Mouse (Mus musculus): Measurements from ENCODE around the gene Cyp2c70. TPM values are rescaled to one million over a fixed set of nuclear protein-coding genes. Genes with fewer than 3 reads are reported as not detected.
"Not testable (repeated sequence)": the region's sequence is repeated elsewhere in the genome, so short reads cannot be mapped to it uniquely, and the experiment has no call there.

Gene Cyp2c70
- not detected in 2 replicates for polyA plus RNA-seq (2014; fragmentation: Nextera tagmentation; extraction: Ambion mirVana)

DNA sequence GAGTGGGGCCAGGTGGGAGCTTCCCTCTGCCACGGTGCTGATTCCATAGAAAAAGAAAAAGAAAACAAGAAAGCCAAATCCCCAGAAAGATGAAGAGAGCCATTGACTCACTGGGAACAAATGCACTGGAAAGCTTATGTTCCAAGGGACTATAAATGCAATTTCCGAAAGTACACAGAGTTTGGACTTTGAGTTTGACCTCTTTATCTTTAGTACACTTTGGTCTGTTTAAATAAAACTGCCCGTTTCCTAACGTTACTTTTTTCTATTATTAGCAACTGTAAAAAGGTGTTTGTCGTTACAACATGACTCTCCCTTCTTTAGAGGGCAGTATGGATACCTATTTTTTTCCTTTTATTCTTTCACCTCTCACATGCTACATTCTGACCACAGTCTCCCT lies at the start of gene Cyp2c70:
TSS of gene Cyp2c70 (minus strand) at position 174 of the 400 bp plus-strand sequence.
- no peaks in the 10 kb centered on the region for H3K36me3 ChIP-seq (replicated peaks; ENCODE audit: control insufficient read depth, insufficient read depth)
- no peaks in the 10 kb centered on the region for H3K4me1 ChIP-seq (replicated peaks; ENCODE audit: control insufficient read depth, insufficient read depth, low read length)
- DNase-seq (ENCODE audit: low spot score) (no peak), ATAC-seq (ENCODE audit: low FRiP score) (no peak)
- H3K27me3 ChIP-seq (ENCODE audit: control insufficient read depth, insufficient read depth, low read length), result no peaks in the 10 kb centered on the region
- 86% methylated on average over 5 of the region's 5 CpGs for WGBS
- no peak within 1 kb of the TSS for H3K4me3 ChIP-seq (replicated peaks; ENCODE audit: low read length)
- no peak within 1 kb of the TSS for H3K9ac ChIP-seq
- no peak within 1 kb of the TSS for H3K4me2 ChIP-seq (replicated peaks)
- H3K9me3 ChIP-seq (ENCODE audit: control insufficient read depth, low read length), result no peaks in the 10 kb centered on the region
- H3K27ac ChIP-seq, result no peak within 1 kb of the TSS

DNA sequence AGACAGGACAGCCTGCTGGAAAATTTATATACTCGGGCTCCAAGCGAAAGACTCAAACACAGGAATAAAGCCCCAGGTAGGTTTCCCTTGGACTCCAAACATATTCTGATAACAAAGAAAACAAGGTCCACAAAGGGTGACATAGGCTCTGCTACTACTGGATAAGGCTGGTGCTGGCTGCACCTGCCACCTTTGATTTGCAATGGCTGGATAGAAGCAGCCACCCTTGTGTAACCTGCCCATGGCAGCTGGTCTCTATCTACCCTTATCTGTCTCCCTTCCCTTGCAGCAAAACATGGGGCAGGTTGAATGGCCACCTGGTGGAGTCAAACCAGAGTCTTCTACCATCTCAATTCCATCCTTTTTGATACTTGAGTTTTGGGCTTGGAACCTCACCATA lies 45.4 kb upstream of the Cyp2c70 start:
- no peak for ATAC-seq (ENCODE audit: low FRiP score)
- WGBS, result 95% methylated on average over 2 of the region's 2 CpGs
- no peaks in the 10 kb centered on the region for H3K9me3 ChIP-seq (ENCODE audit: control insufficient read depth, low read length)

DNA sequence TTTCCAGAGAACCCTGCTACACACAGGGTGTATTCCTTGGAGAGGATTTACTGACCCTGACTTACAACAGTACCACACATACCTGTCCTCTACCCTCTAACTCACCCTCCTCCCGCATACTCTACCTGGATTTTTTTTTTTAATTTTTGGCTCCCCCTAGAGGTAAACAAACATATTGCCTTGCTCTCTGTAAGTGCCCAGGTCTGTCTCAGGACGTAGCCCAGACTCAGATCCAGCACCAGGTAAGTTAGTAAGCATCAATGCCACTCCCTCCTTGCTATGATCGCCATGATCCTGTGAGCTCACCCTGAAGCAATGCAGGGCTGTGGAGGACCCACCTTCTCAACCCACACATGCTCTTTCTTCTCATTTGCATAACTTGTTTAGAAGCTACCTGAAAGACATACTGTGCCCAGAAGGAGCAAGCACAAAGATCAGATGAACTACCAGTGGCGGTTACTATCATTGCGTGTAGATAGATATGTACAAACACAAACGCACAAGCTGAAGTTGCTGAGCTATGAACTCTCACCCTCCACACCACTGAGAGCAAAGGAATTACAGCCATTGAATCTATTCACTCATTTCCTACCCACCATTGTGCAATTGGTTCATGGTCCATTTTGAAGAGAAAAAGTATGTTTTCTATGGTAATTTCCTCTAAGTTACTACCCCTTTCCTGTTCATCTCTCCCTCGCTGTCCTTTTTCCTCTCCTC lies 44.9 kb upstream of the Cyp2c70 start:
- WGBS, result 72% methylated on average over 7 of the region's 7 CpGs

More for the DNA sequence above, 45.4 kb upstream of the Cyp2c70 start:
- Histone ChIP-seq H3K9ac (no peak overlapping the region), H3K36me3 (replicated peaks; ENCODE audit: control insufficient read depth, insufficient read depth) (no peaks in the 10 kb centered on the region), H3K27me3 (ENCODE audit: control insufficient read depth, insufficient read depth, low read length) (no peaks in the 10 kb centered on the region), H3K4me1 (replicated peaks; ENCODE audit: control insufficient read depth, insufficient read depth, low read length) (no peaks in the 10 kb centered on the region), H3K4me2 (replicated peaks) (no peak overlapping the region), H3K27ac (no peak overlapping the region), H3K4me3 (replicated peaks; ENCODE audit: low read length) (no peak overlapping the region)
- DNase-seq (ENCODE audit: low spot score), result no peak

DNA sequence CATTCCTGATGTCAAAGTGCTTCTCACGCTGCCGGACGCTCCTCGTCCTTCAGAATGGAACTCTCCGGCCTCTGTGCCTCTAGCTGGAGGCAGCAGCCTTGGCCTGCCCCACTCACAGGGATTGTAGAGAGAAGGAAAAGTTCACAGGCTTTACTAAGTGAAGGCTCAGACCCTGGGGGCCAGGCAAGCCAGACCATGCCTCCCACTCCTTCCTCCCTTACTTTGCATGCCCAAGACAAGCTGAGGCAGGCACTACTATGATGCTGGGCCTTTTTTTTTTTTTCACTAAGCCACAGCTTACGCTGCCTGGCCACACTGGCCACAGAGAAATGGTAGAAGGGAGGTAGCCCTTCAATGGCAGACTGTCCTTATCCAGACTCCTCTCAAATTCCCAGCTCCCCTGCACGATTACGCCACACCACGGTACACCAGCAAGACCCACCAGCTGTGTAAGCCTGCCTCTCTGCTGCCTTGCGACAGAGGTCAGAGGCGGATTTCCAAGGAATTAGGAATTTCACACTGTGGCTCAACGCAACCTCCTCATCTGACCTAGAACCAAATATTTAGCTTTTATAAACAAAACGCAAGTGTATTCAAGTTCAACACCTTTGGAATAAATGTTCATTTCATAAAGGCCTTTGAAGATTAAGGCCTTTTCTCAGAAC lies 44.1 kb upstream of the Cyp2c70 start:
- H3K9me3 ChIP-seq (ENCODE audit: control insufficient read depth, low read length), result no peaks in the 10 kb centered on the region
- H3K27ac ChIP-seq, result no peak overlapping the region
- no peak overlapping the region for H3K4me2 ChIP-seq (replicated peaks)
- ATAC-seq (ENCODE audit: low FRiP score) (no peak), DNase-seq (ENCODE audit: low spot score) (no peak)
- H3K36me3 ChIP-seq (replicated peaks; ENCODE audit: control insufficient read depth, insufficient read depth), result no peaks in the 10 kb centered on the region
- no peaks in the 10 kb centered on the region for H3K27me3 ChIP-seq (ENCODE audit: control insufficient read depth, insufficient read depth, low read length)
- no peak overlapping the region for H3K4me3 ChIP-seq (replicated peaks; ENCODE audit: low read length)
- no peaks in the 10 kb centered on the region for H3K4me1 ChIP-seq (replicated peaks; ENCODE audit: control insufficient read depth, insufficient read depth, low read length)
- 87% methylated on average over 13 of the region's 13 CpGs for WGBS
- no peak overlapping the region for H3K9ac ChIP-seq

More for the DNA sequence above, 44.9 kb upstream of the Cyp2c70 start:
- DNase-seq (ENCODE audit: low spot score) (no peak), ATAC-seq (ENCODE audit: low FRiP score) (0 out of 2 replicates have a peak, but pooled peaks have one; percentile 27)
- Histone ChIP-seq H3K36me3 (replicated peaks; ENCODE audit: control insufficient read depth, insufficient read depth) (no peaks in the 10 kb centered on the region), H3K4me3 (replicated peaks; ENCODE audit: low read length) (no peak overlapping the region), H3K9ac (no peak overlapping the region), H3K27me3 (ENCODE audit: control insufficient read depth, insufficient read depth, low read length) (no peaks in the 10 kb centered on the region), H3K9me3 (ENCODE audit: control insufficient read depth, low read length) (no peaks in the 10 kb centered on the region), H3K27ac (no peak overlapping the region), H3K4me1 (replicated peaks; ENCODE audit: control insufficient read depth, insufficient read depth, low read length) (no peaks in the 10 kb centered on the region), H3K4me2 (replicated peaks) (no peak overlapping the region)

DNA sequence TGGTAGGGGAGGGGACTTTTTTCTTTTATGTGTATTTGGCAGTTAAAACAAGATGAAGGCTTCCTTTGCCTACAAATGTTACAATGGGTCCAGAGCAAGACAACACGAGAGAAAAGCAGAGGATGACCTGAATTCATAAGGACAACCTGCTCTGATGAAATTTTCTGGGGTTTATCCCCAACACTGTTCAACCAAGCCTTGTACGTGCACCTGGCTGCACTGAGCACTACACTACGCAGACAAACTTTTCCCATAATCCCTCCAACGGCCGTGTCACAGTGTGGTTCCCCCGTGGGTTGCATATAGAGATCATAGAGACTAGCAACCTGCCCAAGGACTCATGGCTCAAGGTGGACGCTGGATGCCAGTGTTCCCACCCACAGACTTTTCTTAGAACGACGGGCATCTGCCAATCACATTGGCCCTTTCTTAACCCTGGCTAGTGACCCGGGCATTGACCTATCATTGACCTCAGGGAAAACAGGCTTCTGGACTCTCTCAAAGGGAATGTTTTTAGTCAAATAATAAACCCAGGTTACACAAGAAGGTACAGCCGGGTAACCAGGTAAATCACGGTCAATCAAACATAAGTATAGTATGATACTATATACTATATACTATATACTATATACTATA lies 39.5 kb upstream of the Cyp2c70 start:
- ATAC-seq (ENCODE audit: low FRiP score) (no peak), DNase-seq (ENCODE audit: low spot score) (no peak)
- Histone ChIP-seq H3K4me2 (replicated peaks) (no peak overlapping the region), H3K9me3 (ENCODE audit: control insufficient read depth, low read length) (no peaks in the 10 kb centered on the region), H3K27me3 (ENCODE audit: control insufficient read depth, insufficient read depth, low read length) (no peaks in the 10 kb centered on the region), H3K27ac (no peak overlapping the region), H3K4me1 (replicated peaks; ENCODE audit: control insufficient read depth, insufficient read depth, low read length) (no peaks in the 10 kb centered on the region), H3K9ac (no peak overlapping the region), H3K36me3 (replicated peaks; ENCODE audit: control insufficient read depth, insufficient read depth) (no peaks in the 10 kb centered on the region), H3K4me3 (replicated peaks; ENCODE audit: low read length) (no peak overlapping the region)
- 91% methylated on average over 12 of the region's 12 CpGs for WGBS

DNA sequence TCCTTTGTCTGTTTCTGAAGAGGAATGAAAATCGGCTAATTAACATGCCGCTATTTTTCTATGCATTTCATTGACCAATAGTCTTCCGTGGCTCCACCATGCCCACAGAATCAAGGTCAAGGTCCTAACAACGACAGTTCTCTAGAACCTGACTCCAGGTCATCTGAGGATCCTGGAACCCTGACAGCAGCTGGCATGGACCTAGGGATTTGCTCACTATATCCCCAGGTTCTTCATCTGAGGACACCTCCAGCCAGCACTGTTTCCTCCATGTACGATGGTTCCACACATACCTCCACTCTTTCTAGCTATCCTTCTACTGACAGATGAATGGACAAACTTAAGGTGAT lies 38.6 kb upstream of the Cyp2c70 start:
- no peaks in the 10 kb centered on the region for H3K27me3 ChIP-seq (ENCODE audit: control insufficient read depth, insufficient read depth, low read length)
- no peak overlapping the region for H3K9ac ChIP-seq
- ATAC-seq (ENCODE audit: low FRiP score) (no peak), DNase-seq (ENCODE audit: low spot score) (no peak)
- 72% methylated on average over 5 of the region's 5 CpGs for WGBS
- no peaks in the 10 kb centered on the region for H3K9me3 ChIP-seq (ENCODE audit: control insufficient read depth, low read length)
- no peaks in the 10 kb centered on the region for H3K36me3 ChIP-seq (replicated peaks; ENCODE audit: control insufficient read depth, insufficient read depth)
- no peak overlapping the region for H3K4me3 ChIP-seq (replicated peaks; ENCODE audit: low read length)
- no peak overlapping the region for H3K4me2 ChIP-seq (replicated peaks)
- no peaks in the 10 kb centered on the region for H3K4me1 ChIP-seq (replicated peaks; ENCODE audit: control insufficient read depth, insufficient read depth, low read length)
- H3K27ac ChIP-seq, result no peak overlapping the region

DNA sequence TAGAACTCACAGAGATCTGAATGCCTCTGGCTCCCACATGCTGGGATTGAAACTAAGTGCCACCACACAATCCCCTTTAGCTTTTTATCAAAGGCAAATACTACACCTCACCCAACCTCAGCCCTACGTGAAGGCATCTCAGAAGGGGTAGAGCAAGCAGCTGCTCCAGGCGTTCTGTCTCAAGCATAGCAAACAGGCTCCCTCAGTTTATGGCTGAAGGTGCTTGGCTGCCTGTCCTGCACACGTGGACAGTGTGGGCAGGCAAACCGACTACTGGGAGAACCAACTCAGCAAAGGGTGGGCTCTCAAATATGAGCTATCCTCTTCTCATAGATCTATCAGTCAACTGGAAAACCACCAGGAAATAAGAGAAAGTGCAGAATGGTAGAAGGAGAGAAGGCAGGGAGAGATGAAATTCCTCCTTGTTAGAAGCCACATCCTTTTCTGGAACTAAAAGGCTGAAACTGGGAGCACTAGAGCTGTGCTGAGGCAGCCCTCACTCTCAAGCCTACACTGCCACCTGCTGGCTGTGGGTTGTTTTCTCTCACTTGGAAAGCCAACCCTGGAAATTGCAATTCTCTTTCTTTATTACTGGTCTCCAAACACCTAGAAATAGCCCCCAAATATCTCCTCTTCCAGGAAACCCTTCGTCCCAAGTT lies 38.1 kb upstream of the Cyp2c70 start:
- Histone ChIP-seq H3K27me3 (ENCODE audit: control insufficient read depth, insufficient read depth, low read length) (no peaks in the 10 kb centered on the region), H3K36me3 (replicated peaks; ENCODE audit: control insufficient read depth, insufficient read depth) (no peaks in the 10 kb centered on the region), H3K4me3 (replicated peaks; ENCODE audit: low read length) (no peak overlapping the region), H3K9ac (no peak overlapping the region), H3K4me1 (replicated peaks; ENCODE audit: control insufficient read depth, insufficient read depth, low read length) (no peaks in the 10 kb centered on the region), H3K9me3 (ENCODE audit: control insufficient read depth, low read length) (no peaks in the 10 kb centered on the region), H3K27ac (no peak overlapping the region), H3K4me2 (replicated peaks) (no peak overlapping the region)
- DNase-seq (ENCODE audit: low spot score) (peak; percentile 88), ATAC-seq (ENCODE audit: low FRiP score) (peak; percentile 78)
- 79% methylated on average over 5 of the region's 5 CpGs for WGBS

DNA sequence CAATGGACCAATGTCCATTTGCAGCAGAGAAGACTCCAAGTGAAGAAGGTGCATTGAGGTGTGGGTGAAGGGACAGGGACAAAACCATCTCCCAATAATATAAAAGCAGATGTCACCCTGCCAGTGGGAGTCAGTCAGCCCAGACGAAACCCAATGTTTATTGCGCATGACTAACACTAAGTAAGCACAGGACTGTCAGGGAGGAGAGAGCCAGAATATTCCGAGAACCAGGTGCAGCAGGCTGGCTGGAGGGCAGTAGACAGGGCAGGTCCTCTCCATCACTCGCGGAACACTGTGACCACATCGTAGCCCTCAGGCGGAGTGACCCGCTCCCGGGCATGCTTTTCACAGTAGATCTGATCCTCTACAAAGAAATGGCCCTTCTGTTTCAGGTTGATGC lies 35.2 kb upstream of the Cyp2c70 start:
- not testable (repeated sequence) for H3K4me3 ChIP-seq (replicated peaks; ENCODE audit: low read length); H3K27ac ChIP-seq; H3K36me3 ChIP-seq (replicated peaks; ENCODE audit: control insufficient read depth, insufficient read depth); ATAC-seq (ENCODE audit: low FRiP score); H3K9me3 ChIP-seq (ENCODE audit: control insufficient read depth, low read length); H3K4me1 ChIP-seq (replicated peaks; ENCODE audit: control insufficient read depth, insufficient read depth, low read length); H3K27me3 ChIP-seq (ENCODE audit: control insufficient read depth, insufficient read depth, low read length); DNase-seq (ENCODE audit: low spot score); H3K9ac ChIP-seq; H3K4me2 ChIP-seq (replicated peaks)
- 95% methylated on average over 9 of the region's 9 CpGs for WGBS

DNA sequence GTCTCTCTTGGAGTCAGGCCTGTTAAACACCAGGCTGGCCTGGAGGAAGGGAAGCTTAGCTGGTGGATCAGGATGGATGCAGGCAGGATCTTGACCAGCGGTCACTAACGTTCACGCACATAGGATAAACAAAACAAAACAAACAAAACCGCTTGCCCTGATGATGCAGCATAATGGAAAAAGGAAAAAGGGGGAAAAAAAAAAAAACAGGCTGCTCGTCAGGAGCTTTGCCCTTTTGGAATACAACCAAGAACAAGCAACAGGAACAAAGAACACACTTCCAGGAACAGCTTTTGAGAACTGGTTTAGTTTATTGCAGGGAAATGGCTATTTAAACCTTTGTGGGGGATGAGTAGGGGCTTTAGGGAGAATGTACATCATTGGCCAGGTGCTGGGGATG lies 33.7 kb upstream of the Cyp2c70 start:
- H3K4me1 ChIP-seq (replicated peaks; ENCODE audit: control insufficient read depth, insufficient read depth, low read length), result no peaks in the 10 kb centered on the region
- DNase-seq (ENCODE audit: low spot score), result no peak
- ATAC-seq (ENCODE audit: low FRiP score), result no peak
- no peak overlapping the region for H3K27ac ChIP-seq
- H3K9me3 ChIP-seq (ENCODE audit: control insufficient read depth, low read length), result no peaks in the 10 kb centered on the region
- H3K9ac ChIP-seq, result no peak overlapping the region
- no peaks in the 10 kb centered on the region for H3K36me3 ChIP-seq (replicated peaks; ENCODE audit: control insufficient read depth, insufficient read depth)
- H3K27me3 ChIP-seq (ENCODE audit: control insufficient read depth, insufficient read depth, low read length), result no peaks in the 10 kb centered on the region
- no peak overlapping the region for H3K4me2 ChIP-seq (replicated peaks)
- 78% methylated on average over 5 of the region's 5 CpGs for WGBS
- no peak overlapping the region for H3K4me3 ChIP-seq (replicated peaks; ENCODE audit: low read length)
